Mouse (Mus musculus): ENCODE results near the gene Rad17.

Rad17 gene

DNA sequence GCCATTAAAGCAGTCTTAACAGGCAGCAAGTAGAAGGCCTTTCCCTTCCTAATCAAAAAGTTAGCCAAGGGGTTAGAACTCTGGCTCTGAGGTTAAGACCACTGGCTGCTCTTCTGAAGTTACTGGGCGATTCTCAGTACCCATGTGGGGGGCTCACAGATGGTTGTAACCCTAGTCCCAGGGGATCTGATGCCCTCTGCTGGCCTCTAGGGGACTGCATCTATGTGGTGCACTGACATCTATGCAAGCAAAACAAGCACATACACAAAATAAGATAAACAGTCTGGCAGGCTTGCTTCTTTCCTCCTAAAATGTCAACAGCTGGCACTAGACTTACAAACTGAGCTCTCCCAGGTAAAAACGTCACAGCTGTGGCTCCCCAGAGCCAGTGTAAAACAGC lies 37.9 kb downstream of the Rad17 start:
- no peak for DNase-seq (ENCODE audit: low spot score)

DNA sequence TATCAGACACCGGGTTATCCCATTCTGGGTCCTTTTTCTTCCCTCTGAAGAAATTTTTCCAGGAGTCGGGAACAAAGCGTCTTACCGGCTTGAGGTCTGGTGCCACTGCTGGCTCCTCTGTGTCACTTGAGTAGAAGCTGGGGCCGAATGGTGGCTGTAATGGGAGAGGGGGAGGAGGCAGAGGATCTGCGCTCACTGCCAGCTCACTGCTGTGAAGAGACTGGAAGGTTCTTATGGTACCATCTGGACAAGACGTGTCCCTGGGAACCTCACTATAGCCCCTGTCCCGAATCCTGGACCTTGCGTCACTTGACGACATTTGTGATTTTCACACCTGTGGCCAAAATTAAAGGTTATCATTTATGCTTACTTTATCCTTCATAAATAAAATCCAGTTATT lies 38.6 kb downstream of the Rad17 start:
- no peak for DNase-seq (ENCODE audit: low spot score)

DNA sequence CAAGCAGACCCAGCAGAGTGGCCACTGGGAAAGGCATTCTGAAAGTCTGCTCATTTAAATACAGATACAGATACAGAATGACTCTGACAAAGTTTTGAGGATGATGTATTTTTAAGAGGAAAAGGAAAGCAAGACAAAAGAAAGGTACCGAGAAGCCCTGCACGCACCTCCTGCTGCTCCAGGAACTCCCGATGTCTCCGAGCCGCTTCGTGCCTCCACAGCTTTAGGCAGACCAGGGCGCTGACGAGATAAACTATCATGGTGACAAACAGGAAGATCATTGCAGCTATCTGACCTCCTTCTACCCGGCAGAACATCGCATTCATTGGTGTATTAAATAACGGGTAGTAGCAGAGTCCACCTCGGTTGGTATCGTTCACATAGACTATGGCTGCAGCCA lies 39.6 kb downstream of the Rad17 start:
- no peak for DNase-seq (ENCODE audit: low spot score)

DNA sequence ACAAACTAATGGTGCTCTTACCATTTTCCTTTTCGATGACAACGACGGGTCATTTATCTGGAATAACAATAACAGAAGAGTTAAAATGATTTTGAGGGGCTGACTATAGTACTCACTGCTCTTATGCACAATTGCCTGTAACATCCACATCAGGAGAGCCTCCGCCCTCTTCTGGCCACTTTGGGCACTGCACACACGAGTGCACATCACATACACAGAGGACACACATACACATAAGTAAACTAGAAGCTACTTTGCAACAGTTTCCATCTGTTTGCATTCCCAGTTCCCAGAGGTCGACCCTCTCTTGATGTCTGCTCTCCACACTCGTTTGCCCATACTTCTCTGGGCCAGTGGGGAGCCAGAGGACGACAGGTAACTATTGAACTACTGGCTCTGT lies 43.1 kb downstream of the Rad17 start:
- no peak for DNase-seq (ENCODE audit: low spot score)

DNA sequence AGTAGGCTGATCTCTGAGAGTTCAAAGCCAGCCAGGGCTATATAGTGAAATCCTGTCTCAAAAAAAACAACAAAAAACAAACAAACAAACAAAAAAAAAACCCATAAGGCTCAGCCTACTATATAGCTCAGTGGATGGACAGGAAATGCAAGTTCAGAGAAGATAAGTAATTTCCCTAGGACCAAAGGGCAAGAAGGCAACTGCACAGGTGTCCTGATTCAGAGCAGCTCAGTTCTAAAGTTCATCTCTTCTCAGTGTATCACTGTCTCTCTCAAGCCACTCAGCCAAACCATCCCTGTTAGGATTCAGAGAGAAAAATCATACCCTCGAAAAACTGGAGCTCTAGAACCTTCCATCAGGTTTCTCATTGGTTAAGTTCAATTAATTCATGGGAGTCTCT lies 45.0 kb downstream of the Rad17 start:
- no peak for DNase-seq (ENCODE audit: low spot score)

DNA sequence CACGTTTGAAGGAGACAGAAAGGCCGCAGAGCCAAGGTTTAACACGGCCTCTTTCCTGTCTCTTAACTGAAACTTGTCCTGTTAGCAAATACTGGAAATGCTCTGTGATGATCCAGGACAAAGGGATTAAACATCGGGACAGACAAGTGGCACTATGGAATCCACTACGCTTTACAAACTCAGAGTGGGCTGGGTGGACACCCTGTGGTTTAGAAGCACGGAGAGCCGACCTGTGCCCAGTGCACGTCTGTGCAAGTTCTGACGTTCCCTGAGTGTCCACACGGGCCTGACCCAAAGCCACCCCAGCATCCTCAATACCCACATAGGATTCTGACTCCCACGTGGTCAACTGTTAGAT lies 47.1 kb downstream of the Rad17 start:
- no peak for DNase-seq (ENCODE audit: low spot score)

DNA sequence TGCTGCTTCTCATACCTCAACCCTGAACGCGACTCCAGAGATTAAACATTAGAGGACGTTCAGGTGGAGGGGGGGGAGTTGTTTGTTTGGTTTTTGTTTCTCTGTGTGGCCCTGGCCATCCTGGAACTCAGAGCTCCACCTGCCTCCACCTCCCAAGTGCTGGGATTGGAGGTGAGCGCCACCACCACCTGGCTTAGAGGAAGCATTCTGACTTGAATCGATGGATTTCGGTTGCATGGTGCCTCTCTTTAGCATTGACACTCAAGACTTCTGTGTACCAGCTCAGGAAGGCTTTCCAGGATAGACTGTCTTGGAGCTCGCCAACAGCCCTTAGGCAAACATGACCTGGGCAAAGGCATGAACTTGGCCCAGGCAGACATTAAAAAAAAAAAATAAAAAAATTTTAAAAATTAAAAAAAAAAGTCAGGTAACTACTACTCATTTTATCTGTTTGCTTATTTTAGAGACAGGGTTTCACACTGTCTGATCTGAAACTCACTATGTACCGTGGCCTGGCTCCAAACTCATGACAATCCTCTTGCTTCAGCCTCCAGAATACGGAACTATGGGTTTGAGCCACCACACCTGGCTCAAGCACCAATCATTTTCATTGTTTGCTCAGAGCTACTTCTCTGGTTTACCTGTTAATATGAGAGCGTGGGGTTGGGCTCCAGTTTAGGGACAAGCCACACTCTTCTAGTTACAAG lies 47.7 kb downstream of the Rad17 start:
- no peak for DNase-seq (ENCODE audit: low spot score)

DNA sequence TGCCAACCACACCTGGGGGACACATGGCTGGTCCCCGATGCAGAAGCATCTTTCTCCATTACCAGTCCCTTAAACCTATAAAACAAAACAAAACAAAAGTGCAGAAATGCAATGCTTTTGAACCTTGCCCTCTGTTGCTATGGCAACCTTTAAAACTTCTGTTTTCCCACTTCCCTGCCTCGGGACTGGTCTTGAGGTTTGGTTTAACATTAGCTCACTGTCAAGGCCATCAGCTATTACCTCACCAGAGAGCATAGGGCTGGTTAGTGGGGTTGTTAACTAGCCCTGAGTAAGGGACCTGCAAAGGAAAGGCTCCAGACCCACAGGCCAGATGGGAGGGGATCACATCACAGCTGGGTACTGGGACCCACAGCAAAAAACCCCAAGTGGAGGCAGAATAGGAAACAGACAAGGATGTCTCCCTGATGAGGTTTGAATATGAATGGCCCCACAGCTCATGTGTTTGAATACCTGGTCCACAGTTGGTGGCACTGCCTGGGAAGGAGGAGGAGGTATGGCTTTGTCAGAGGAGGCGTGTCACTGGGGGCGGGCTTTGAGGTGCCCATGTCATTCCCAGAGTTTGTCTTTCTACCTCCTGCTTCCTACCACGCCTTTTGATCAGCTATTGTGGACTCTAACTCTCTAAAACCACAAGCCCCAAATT lies 48.5 kb downstream of the Rad17 start:
- no peak for DNase-seq (ENCODE audit: low spot score)

DNA sequence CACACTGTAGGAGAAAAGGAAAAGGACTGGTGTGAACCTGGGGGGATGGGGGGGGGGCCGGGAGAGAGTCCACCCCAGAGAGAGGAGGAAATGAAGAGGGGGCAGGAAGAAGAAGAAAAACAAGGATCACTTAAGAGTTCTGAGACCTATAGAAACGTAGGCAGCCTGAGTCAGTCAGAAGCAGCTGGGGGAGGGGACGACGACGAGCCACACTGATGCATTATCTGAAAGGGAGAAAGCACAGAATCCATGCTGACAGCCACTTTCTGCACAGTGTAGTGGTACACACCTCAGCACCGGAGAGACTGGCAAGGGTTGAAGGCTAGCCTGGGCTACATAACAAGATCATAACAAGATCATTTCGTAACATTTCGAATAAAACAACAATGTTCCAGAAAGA lies 49.8 kb downstream of the Rad17 start:
- no peak for DNase-seq (ENCODE audit: low spot score)

DNA sequence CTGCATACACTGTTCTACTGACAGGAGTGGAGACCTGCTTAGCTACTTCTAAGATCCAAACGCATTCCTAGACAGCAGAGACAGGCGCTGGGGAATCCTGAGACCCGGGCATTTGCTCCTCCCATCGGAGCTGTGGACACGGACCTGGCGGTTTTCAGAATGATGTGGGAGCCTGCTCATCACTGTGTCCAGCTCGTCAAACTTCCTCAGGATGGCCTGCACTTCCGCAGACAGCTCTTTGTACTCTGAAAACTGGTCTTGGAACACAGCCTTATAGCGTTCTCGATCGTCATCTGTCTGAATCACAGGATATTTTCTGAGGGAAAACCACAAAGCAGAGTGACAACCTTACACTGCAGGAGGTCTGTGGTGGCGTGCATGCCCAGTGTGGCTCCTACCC lies 50.5 kb downstream of the Rad17 start:
- no peak for DNase-seq (ENCODE audit: low spot score)

DNA sequence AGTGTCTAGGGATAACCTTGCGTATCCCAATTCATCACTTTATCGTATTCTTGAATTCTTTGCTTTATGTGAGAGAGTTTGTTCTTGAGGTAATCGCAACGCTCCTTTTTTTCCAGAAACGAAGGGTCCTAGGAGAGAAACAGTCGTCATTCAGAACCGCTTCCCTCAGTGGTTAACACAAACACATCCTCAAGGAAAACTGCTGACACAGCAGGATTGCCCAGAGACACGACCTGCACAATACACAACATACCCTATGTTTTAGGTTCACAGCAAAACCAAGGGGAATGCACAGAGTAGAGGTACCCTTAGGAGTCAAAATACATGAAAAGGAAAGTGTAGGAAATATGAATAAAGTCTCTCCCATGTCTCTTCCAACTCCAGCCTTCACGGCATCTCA lies 53.6 kb downstream of the Rad17 start:
- no peak for DNase-seq (ENCODE audit: low spot score)

DNA sequence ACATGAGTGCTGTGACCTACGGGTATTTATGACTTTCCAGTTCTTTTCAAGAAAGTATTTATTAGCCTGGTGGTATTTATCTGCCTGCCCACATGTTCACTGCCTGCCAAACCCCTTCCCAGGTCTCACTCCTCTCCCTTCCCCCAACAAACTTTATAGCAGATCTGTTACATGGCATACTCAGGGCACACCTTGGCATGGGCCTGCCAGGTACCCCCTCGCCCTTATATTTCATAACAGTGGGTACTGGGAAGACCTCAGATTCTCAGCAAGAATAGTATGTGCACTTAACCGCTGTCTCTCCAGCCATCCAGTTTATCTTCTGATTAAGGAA lies 55.3 kb downstream of the Rad17 start:
- DNase-seq (ENCODE audit: low spot score) = no peak

DNA sequence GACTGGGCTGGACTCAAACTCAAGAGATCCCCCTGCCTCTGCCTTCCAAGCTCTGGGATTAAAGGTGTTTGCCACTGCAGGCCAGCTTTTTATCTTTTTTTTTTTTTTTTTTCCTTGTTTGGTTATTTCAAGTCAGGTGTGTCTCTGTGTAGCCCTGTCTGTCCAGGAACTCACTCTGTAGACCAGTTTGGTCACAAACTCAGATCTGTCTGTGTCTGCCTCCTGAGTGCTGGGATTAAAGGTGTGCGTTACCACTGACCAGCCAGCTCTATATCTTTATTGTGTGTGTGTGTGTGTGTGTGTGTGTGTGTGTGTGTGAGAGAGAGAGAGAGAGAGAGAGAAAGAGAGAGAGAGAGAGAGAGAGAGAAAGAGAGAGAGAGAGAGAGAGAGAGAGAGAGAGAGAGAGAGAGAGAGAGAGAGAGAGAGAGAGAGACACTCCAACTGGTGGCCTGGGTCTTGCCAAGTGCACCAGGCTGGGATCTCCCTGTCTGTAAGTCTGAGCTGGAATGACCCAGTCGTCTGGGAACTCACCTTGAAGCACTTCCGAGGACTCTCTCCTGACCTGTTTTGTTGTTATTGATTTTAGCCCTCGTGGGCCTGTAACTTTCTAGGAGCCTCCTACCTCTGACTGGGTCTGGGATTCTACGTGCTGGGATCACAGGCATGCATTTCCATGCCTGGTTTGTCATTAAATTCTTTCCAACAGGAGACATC lies 55.9 kb downstream of the Rad17 start:
- no peak for DNase-seq (ENCODE audit: low spot score)

DNA sequence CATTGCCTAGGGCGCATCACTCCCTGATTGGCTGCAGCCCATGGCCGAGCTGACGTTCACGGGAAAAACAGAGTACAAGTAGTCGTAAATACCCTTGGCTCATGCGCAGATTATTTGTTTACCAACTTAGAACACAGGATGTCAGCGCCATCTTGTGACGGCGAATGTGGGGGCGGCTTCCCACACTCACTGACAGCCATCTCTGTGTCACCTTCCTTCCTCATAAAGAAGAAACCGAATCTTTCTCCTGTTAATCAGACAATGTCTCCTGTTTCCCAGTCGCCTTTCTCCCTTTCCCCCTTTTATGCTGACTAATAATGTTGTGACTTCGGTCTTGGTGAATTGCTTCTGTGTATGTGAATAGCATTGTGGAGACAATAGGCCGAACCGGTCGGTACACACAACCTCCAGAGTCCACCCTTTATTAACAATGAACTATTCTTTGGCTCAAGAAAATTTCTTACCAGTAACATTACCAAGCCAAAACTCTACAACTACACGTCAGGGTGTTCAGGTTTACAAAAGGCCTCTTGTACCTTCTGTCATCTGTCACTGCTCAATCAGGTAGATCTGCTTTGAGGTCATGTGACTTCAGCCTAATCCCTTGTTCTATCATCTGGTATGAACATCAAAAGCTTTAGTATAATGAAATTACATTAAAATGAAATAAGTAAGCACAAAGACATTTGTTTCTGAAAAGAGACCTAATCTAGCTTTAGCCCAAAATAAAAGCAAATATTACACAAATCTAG lies 56.6 kb downstream of the Rad17 start:
- peak; percentile 60 for DNase-seq (ENCODE audit: low spot score)

DNA sequence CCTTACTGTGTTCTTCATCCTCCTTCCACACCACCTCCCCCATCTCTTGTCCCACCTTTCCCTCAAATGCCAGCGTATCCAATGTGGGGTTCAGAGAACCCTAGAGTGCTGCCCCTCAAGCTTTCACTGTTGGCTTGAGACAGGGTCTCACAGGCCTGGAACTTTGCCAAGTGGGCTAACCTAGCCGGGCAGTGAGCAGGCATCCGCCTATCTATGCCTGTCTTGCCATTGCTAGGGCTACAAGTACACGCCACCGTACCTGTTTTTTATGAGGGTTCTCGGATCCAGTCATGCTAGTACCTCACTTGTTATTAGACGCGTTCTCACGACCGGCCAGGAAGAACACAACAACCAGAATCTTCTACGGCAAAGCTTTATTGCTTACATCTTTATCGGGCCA lies 62.2 kb downstream of the Rad17 start:
- DNase-seq (ENCODE audit: low spot score) = no peak

DNA sequence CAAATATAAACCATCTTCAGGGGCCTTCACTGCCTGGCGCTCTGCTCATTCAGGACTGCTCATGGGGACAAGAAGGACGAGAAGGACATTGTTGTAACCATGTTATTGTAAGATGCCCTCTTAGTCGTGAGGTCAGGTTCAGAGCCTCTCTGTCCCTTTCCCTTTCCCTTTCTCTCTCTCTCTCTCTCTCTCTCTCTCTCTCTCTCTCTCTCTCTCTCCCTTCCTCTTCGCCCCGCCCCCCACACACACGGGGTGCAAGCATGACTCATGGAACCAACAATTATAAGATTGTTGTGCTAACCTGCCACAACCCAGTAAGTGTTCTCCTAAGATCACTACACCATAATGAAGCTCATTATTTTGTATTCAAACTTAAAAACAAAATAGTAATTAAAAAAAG lies 68.7 kb downstream of the Rad17 start:
- no peak for DNase-seq (ENCODE audit: low spot score)

DNA sequence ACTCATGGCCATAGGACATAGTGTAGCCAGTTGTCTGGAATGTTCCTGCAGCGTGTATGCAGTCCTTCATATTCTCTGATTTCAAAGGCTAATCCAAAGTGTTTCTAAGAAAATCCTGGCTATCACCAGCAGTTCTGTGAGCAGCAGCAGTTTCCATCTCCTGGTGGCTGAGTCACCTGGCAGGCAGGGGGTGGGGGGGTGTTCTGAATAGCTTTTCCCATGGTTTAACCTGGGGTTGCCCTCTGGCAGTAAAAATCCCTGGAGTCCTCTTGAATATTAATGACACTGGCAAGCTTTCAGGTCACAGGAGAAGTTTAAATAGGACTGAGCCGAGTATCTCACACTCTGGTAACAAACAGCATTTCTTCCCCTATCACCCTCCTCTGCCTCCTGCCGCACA lies 69.2 kb downstream of the Rad17 start:
- DNase-seq (ENCODE audit: low spot score) = no peak

DNA sequence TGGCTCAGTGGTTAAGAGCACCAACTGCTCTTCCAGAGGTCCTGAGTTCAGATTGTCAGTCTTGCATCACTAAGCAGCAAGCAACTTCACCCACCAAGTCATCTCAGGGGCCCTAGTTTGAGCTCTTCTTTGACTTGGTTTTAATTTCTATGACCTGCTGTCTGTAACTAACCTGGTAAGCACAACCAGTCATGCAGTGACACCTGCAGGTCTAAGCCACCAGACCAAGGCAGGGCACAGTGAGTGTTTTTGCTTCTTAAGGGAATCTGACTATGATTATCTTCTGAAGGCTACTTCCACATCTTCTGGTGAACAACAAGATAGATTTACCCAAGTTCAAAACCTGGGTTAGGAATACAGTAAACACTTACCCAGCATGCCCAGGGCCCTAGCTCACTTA lies 70.9 kb downstream of the Rad17 start:
- no peak for DNase-seq (ENCODE audit: low spot score)

DNA sequence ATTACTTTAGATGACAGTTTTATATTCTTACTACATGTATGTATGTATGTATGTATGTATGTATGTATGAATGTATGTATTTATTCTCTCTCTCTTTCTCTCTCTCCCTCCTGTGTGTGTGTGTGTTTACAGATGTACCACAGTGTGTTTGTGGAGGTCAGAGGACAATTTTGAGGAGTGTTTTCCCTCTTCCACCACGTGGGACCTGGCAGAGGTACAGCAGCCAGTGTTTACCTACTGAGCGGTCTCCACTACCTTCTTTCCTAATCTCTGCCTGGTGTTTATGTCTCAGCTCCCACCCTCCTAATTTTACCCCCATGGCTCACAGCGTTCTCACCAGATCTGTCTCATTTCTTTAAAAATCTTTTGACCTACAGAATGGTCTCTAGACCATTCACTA lies 71.6 kb downstream of the Rad17 start:
- DNase-seq (ENCODE audit: low spot score) = no peak

DNA sequence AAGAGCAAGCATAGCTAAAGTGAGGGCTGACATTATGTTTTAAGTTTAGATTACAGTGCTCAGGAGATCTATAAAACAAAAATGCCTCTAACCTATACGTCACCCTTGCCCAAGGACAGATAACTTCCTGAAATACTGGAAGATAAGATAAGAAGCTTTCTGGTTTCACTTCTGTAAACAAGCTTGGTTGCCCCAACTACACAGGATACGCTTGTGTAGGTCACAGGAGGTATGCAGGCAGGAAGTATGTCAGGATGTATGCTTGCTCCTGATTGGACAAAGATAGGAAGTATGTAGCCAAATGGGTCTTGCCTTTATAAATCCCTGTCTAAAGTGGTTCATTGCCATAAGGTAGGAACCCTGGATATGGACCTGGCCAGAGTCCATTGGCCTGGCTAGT lies 74.9 kb downstream of the Rad17 start:
- DNase-seq (ENCODE audit: low spot score) = peak; percentile 28

DNA sequence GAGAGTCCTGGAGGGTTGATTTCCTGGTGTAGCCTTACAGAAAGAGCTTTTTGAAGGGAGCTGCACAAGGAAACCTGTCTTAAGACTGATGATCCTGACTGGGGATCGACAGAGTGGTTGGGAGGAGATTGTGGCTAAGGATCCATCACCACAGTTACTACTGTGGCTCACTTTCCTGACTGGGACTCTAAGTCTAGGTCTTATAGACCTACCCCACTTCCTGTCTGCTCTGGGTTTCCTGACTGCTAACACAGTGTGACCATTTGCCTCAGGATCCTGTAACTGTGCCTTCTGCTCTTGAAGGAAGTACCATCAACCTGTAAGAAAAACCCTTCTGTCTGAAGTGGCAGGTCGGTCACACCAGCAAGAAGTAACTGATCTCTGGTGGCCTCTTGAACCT lies 80.1 kb downstream of the Rad17 start:
- no peak for DNase-seq (ENCODE audit: low spot score)

DNA sequence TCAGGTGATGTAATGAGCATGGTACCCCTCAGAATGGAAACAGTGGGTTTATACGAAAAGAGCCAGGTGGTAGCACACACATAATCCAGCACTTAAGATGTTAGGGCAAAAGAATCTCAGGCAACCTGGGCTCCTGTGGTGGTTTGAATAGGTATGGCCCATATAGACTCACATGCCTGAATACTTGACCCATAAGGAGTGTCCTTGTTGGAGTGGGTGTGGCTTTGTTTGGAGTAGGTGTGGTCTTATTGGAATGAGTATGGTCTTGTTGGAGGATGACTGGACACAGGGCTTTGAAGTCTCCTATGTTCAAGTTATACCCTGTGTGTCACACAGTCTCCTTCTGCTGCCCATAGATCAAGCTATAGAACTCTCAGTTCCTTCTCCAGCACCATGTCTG lies 82.5 kb downstream of the Rad17 start:
- DNase-seq (ENCODE audit: low spot score) = no peak

Data from lung, postnatal 25 days (tissue).